Mouse (Mus musculus): Measurements from ENCODE around the gene Krtap19-3.

GRCm38 (mm10) chr16:88877938-88878337, at the start of gene Krtap19-3:
- TF ChIP-seq CTCF (IDR thresholded peaks at IDR 0.05; ENCODE audit: control insufficient read depth, insufficient read depth, insufficient replicate concordance, low read depth, low read length) (no peak), POLR2A (IDR thresholded peaks at IDR 0.05; ENCODE audit: control insufficient read depth, low read depth, low read length) (no peak)
